Mouse (Mus musculus) retina, postnatal 1 day (tissue): ENCODE measurements at regions not wholly inside any gene's neighbourhood (a gene's known extent, or its start where the extent isn't known, plus 50 kb on each side); places are given as distances from the start of the nearest gene placed in this dataset.

Source experiments
- DNase-seq: peaks from one replicate; pipeline ENCODE4 v3.0.0-alpha.2; 2012

- peak; percentile 43 for DNase-seq
These were observed 78.2 kb upstream of the Cldn34d start for GRCm38 (mm10) chrX:76680890-76681289.
